In genomic region chr10:60380229-60380628, GRCm38 (mm10) we compare ENCODE assay signal across 16 mouse cellular contexts. TPM values are rescaled to one million over a fixed set of nuclear protein-coding genes. Genes with fewer than 3 reads are reported as not detected.
DNase-seq lines count a peak whose midpoint lies in the region; ATAC-seq lines count a peak whose summit lies in the region.
"Had no signal": no experiment of that assay in that cellular context is flagged by ENCODE, and none has a peak within 500 bp of the region (broad histone marks: within the 10 kb centered on the region; RNA-seq: fewer than 3 reads in every experiment).

No protein-coding gene starts in this region.

- no peak overlapping the region for H3K4me2 ChIP-seq in heart, embryonic 15.5 days
- H3K4me2 ChIP-seq: limb, embryonic 15.5 days; midbrain, embryonic 12.5 days; neural tube, embryonic 13.5 days had no signal

- no peaks in the 10 kb centered on the region for H3K27me3 ChIP-seq in heart, embryonic 15.5 days
- H3K27me3 ChIP-seq: limb, embryonic 15.5 days; midbrain, embryonic 12.5 days; neural tube, embryonic 13.5 days had no signal

- no peak overlapping the region for H3K4me3 ChIP-seq in heart, embryonic 15.5 days
- H3K4me3 ChIP-seq: limb, embryonic 15.5 days; midbrain, embryonic 12.5 days; neural tube, embryonic 13.5 days had no signal

- H3K27ac ChIP-seq in heart, embryonic 15.5 days: peak overlapping the region; percentile 28
- H3K27ac ChIP-seq: midbrain, embryonic 12.5 days; neural tube, embryonic 13.5 days had no signal

- intact Hi-C loops in heart, postnatal 10 days (cut with DNase I): loop anchor here (5.0 kb wide), 1 partner anchor 33 kb away; the partner anchor contains the start of gene Vsir

- WGBS in heart, embryonic 15.5 days: 68% methylated on average over 3 of the region's 3 CpGs

- no peak for DNase-seq in heart, postnatal 10 days
- DNase-seq in thymus, postnatal 25 days: peak; percentile 22
- DNase-seq in thymus, postnatal 14 days: no peak
- peak; percentile 68 for DNase-seq in induced T-regulatory cell, adult 2 months (ENCODE audit: low read depth)
- DNase-seq in adrenal gland, postnatal 14 days: no peak
- DNase-seq: adrenal gland, adult 8-10 months; cerebellum, adult 11 months; heart, postnatal 4 days; kidney, adult 11 months; thymus, postnatal 36 days had no signal

- ATAC-seq in heart, embryonic 15.5 days (replicated peaks; ENCODE audit: insufficient number of reproducible peaks, insufficient read depth, low FRiP score, low read depth): no peak
- no peak for ATAC-seq in megakaryocyte progenitor cell, adult 5-6 weeks (replicated peaks; ENCODE audit: poor library complexity)

- H3K36me3 ChIP-seq in heart, embryonic 15.5 days: no peaks in the 10 kb centered on the region
- H3K36me3 ChIP-seq: limb, embryonic 15.5 days; midbrain, embryonic 12.5 days; neural tube, embryonic 13.5 days had no signal

- H3K9ac ChIP-seq in heart, embryonic 15.5 days: no peak overlapping the region
- H3K9ac ChIP-seq: limb, embryonic 15.5 days; midbrain, embryonic 12.5 days; neural tube, embryonic 13.5 days had no signal

- H3K4me1 ChIP-seq in heart, embryonic 15.5 days (replicated peaks): peaks cover 2% of the 10 kb centered on the region; the same call in 1 of the 2 replicates
- H3K4me1 ChIP-seq: midbrain, embryonic 12.5 days; neural tube, embryonic 13.5 days had no signal

- H3K9me3 ChIP-seq in heart, embryonic 15.5 days (replicated peaks): no peaks in the 10 kb centered on the region
- H3K9me3 ChIP-seq: limb, embryonic 15.5 days; midbrain, embryonic 12.5 days; neural tube, embryonic 13.5 days had no signal

RNA-seq across cellular contexts. Expression of gene Gm17455, which starts 19.3 kb away (rescaled TPM):
- polyA plus RNA-seq in heart, embryonic 15.5 days (2015; fragmentation: Nextera tagmentation; extraction: Ambion mirVana): 0.20 and 0.32 TPM in 2 replicates
- not detected for total RNA-seq in heart, postnatal 10 days (2021)
- 0.29 TPM in 1 of 2 replicates, not detected in the other for total RNA-seq in megakaryocyte progenitor cell, adult 5-6 weeks (2015)
- not detected in 2 replicates for total RNA-seq in megakaryocyte progenitor cell, adult 5-6 weeks (2017)
- total RNA-seq in adrenal gland, postnatal 14 days (2021): not detected in 2 replicates
- total RNA-seq: adrenal gland, adult 8-10 months; heart, postnatal 4 days; layer of hippocampus, adult 18-20 months had no signal

RNA-seq across cellular contexts. Expression of gene Vsir, which starts 33.6 kb away (rescaled TPM):
- polyA plus RNA-seq in heart, embryonic 15.5 days (2015; fragmentation: Nextera tagmentation; extraction: Ambion mirVana): 3.9 and 5.5 TPM in 2 replicates
- 10 to 100 TPM; 20.4 to 27.3 TPM for total RNA-seq in heart, postnatal 10 days (2021)
- total RNA-seq in megakaryocyte progenitor cell, adult 5-6 weeks (2015): 43.4 and 55.3 TPM in 2 replicates
- total RNA-seq in megakaryocyte progenitor cell, adult 5-6 weeks (2017): 119 and 123 TPM in 2 replicates
- total RNA-seq in adrenal gland, postnatal 14 days (2021): 12.8 and 22.1 TPM in 2 replicates

Comparison
In these comparisons a context has a peak if more than half of its experiments do, and no peak if none do; other contexts are left out.
1. DNase-seq: peak in thymus, postnatal 25 days (single experiment) and induced T-regulatory cell, adult 2 months (single experiment); none in heart, postnatal 10 days (0 of 2), thymus, postnatal 14 days (single experiment) and adrenal gland, postnatal 14 days (single experiment).